Mouse (Mus musculus) monocyte, adult 5-6 weeks (primary cell): ENCODE results near the gene Fam102a. TPM values are rescaled to one million over a fixed set of nuclear protein-coding genes. Genes with fewer than 3 reads are reported as not detected.

ENCODE experiments used
- ATAC-seq: fragments of 153-309, 156-312 bp; replicated peaks from 2 replicates; pipeline ENCODE4 v1.8.0; 2017; ENCODE audit warnings: mild to moderate bottlenecking; ENCODE audit not compliant: low TSS enrichment, insufficient number of reproducible peaks, severe bottlenecking, poor library complexity, low FRiP score
- total RNA-seq: library from RNA; stranded (forward); fragments of 200-1000, 200-491, 200-594 nt; gene quantifications from 3 replicates; pipeline ENCODE4 v1.2.3, GENCODE M21; 2017

Gene Fam102a
- total RNA-seq, 1 experiment from 2014 or later, result 17.8 TPM

GRCm38 (mm10) chr2:32598506-32598905 is 63.4 kb downstream of the Fam102a start:
- no peak for ATAC-seq

GRCm38 (mm10) chr2:32599409-32599808 is 64.3 kb downstream of the Fam102a start, which contains the start of gene St6galnac6:
St6galnac6 (plus strand) TSS chr2:32599709.
- ATAC-seq, result no peak

- peak; percentile 81 for ATAC-seq
Observed at GRCm38 (mm10) chr2:32601417-32602065, 66.4 kb downstream of the Fam102a start.

- no peak for ATAC-seq
Observed at GRCm38 (mm10) chr2:32602600-32603054, 67.5 kb downstream of the Fam102a start.

GRCm38 (mm10) chr2:32604631-32605030 is 69.5 kb downstream of the Fam102a start:
- no peak for ATAC-seq

- ATAC-seq, result no peak
Observed at GRCm38 (mm10) chr2:32606161-32607142, 71.3 kb downstream of the Fam102a start.

- ATAC-seq, result peak; percentile 62
Observed at GRCm38 (mm10) chr2:32607262-32607947, 72.3 kb downstream of the Fam102a start.

- ATAC-seq, result peak; percentile 76
Observed at GRCm38 (mm10) chr2:32608141-32608777, 73.1 kb downstream of the Fam102a start.

GRCm38 (mm10) chr2:32608778-32609435 is 73.8 kb downstream of the Fam102a start:
- no peak for ATAC-seq

- no peak for ATAC-seq
Observed at GRCm38 (mm10) chr2:32610610-32611229, 75.6 kb downstream of the Fam102a start.

GRCm38 (mm10) chr2:32612274-32612673 is 77.1 kb downstream of the Fam102a start:
- no peak for ATAC-seq

- no peak for ATAC-seq
Observed at GRCm38 (mm10) chr2:32617109-32617508, 82.0 kb downstream of the Fam102a start.

- no peak for ATAC-seq
Observed at GRCm38 (mm10) chr2:32617601-32618000, 82.5 kb downstream of the Fam102a start.

- no peak for ATAC-seq
Observed at GRCm38 (mm10) chr2:32618051-32618450, 82.9 kb downstream of the Fam102a start.
